Mouse (Mus musculus) CH12.LX (cell line): ENCODE measurements at regions not wholly inside any gene's neighbourhood (a gene's known extent, or its start where the extent isn't known, plus 50 kb on each side); places are given as distances from the start of the nearest gene placed in this dataset.

Experiments used
- DNase-seq: peaks from one replicate; pipeline ENCODE4 v3.0.0-alpha.2; 2013; ENCODE audit errors: extremely low read depth
- H3K27ac ChIP-seq: 2 replicates; pipeline ENCODE4 v1.5.1; 2012; ENCODE audit warnings: low read depth, mild to moderate bottlenecking, control low read depth, moderate library complexity; ENCODE audit not compliant: insufficient read depth
- H3K27me3 ChIP-seq: replicated peaks from 2 replicates; pipeline ENCODE3; 2012; ENCODE audit warnings: inconsistent platforms
- H3K36me3 ChIP-seq, 2 experiments: replicated peaks in 1 of 2; 2 replicates each; pipeline versions ENCODE3 to v1.6.1; 2012; ENCODE audit warnings: inconsistent platforms in 1 of 2, low read length in 1 of 2, mild to moderate bottlenecking in 1 of 2, mixed read lengths in 1 of 2, moderate library complexity in 1 of 2; ENCODE audit not compliant: control insufficient read depth in 1 of 2, insufficient read depth in 1 of 2
- H3K4me1 ChIP-seq, 2 experiments: 2 replicates each; pipeline ENCODE4 v1.6.1; 2012; ENCODE audit warnings: inconsistent platforms in 1 of 2, moderate library complexity in 1 of 2; ENCODE audit not compliant: insufficient read depth in 2 of 2, control insufficient read depth in 1 of 2
- H3K4me2 ChIP-seq: 2 replicates; pipeline ENCODE4 v1.6.1; 2012; ENCODE audit warnings: low read depth, mild to moderate bottlenecking, control low read depth; ENCODE audit not compliant: poor library complexity, insufficient read depth, severe bottlenecking
- H3K4me3 ChIP-seq, 3 experiments: fragments of 150-350 bp in 1 of 3; sonication (generic) in 1 of 3; replicated peaks in 1 of 3; 2 replicates each; pipeline versions ENCODE3 to v1.5.1; 2011 to 2012; ENCODE audit warnings: low read depth in 2 of 3, low read length in 2 of 3, mild to moderate bottlenecking in 2 of 3, moderate library complexity in 2 of 3, control low read depth in 1 of 3, improper control_type of control experiment in 1 of 3, inconsistent platforms in 1 of 3, mixed read lengths in 1 of 3; ENCODE audit not compliant: poor library complexity in 1 of 3
- H3K79me2 ChIP-seq: replicated peaks from 2 replicates; pipeline ENCODE4 v1.6.1; 2012; ENCODE audit warnings: mild to moderate bottlenecking, moderate library complexity; ENCODE audit not compliant: control insufficient read depth, poor library complexity, insufficient read depth, severe bottlenecking; ENCODE audit errors: extremely low read depth
- H3K9ac ChIP-seq: 2 replicates; pipeline ENCODE4 v1.6.1; 2012; ENCODE audit warnings: low read depth, mild to moderate bottlenecking, control low read depth, moderate library complexity; ENCODE audit not compliant: insufficient read depth
- H3K9me3 ChIP-seq: replicated peaks from 2 replicates; pipeline ENCODE3; 2012; ENCODE audit warnings: low read length, inconsistent platforms, mixed read lengths
- BHLHE40 ChIP-seq: IDR thresholded peaks from 2 replicates; pipeline ENCODE4 v1.6.1; 2011; ENCODE audit warnings: mild to moderate bottlenecking, low read depth, low read length, improper control_type of control experiment
- CTCF ChIP-seq, 2 experiments: IDR thresholded peaks in 1 of 2; conservative IDR thresholded peaks in 1 of 2; 2 replicates each; pipeline ENCODE4 v1.5.1; 2011 to 2012; ENCODE audit warnings: low read depth in 2 of 2, low read length in 2 of 2, improper control_type of control experiment in 1 of 2, inconsistent platforms in 1 of 2, mild to moderate bottlenecking in 1 of 2, moderate library complexity in 1 of 2
- EP300 ChIP-seq: IDR thresholded peaks from 2 replicates; pipeline ENCODE4 v1.6.1; 2011; ENCODE audit warnings: low read length, improper control_type of control experiment
- IRF4 ChIP-seq: IDR thresholded peaks from 2 replicates; pipeline ENCODE4 v1.6.1; 2014; ENCODE audit warnings: low read depth, mild to moderate bottlenecking, inconsistent platforms, low read length, improper control_type of control experiment
- JUN ChIP-seq: IDR thresholded peaks from 2 replicates; pipeline ENCODE4 v1.6.1; 2011; ENCODE audit warnings: low read depth, mild to moderate bottlenecking, low read length, improper control_type of control experiment, moderate library complexity; ENCODE audit not compliant: insufficient read depth
- JUND ChIP-seq: conservative IDR thresholded peaks from 2 replicates; pipeline ENCODE4 v1.6.1; 2011; ENCODE audit warnings: low read depth, low read length, improper control_type of control experiment
- MAZ ChIP-seq: IDR thresholded peaks from 2 replicates; pipeline ENCODE4 v1.6.1; 2012; ENCODE audit warnings: low read depth, mild to moderate bottlenecking, inconsistent platforms, low read length, improper control_type of control experiment, moderate library complexity
- MXI1 ChIP-seq: IDR thresholded peaks from 2 replicates; pipeline ENCODE4 v1.6.1; 2011; ENCODE audit warnings: mild to moderate bottlenecking, low read depth, low read length, improper control_type of control experiment
- MYC ChIP-seq: IDR thresholded peaks from 2 replicates; pipeline ENCODE4 v1.6.1; 2011; ENCODE audit warnings: low read depth, mild to moderate bottlenecking, improper control_type of control experiment, low read length
- NRF1 ChIP-seq: IDR thresholded peaks from 2 replicates; pipeline ENCODE4 v1.6.1; 2014; ENCODE audit warnings: low read depth, mild to moderate bottlenecking, inconsistent platforms, low read length, improper control_type of control experiment, moderate library complexity
- POLR2A ChIP-seq: IDR thresholded peaks from 2 replicates; pipeline ENCODE4 v1.6.1; 2011; ENCODE audit warnings: low read depth, mild to moderate bottlenecking, improper control_type of control experiment, low read length
- POLR2AphosphoS2 ChIP-seq: IDR thresholded peaks from 2 replicates; pipeline ENCODE4 v1.6.1; 2011; ENCODE audit warnings: low read depth, low read length, improper control_type of control experiment
- RCOR1 ChIP-seq: conservative IDR thresholded peaks from 2 replicates; pipeline ENCODE4 v1.6.1; 2012; ENCODE audit warnings: low read depth, mild to moderate bottlenecking, inconsistent platforms, low read length, improper control_type of control experiment
- TBP ChIP-seq: conservative IDR thresholded peaks from 2 replicates; pipeline ENCODE4 v1.6.1; 2011; ENCODE audit warnings: low read depth, low read length, improper control_type of control experiment
- TCF12 ChIP-seq: IDR thresholded peaks from 2 replicates; pipeline ENCODE4 v1.6.1; 2014; ENCODE audit warnings: low read depth, mild to moderate bottlenecking, inconsistent platforms, low read length, improper control_type of control experiment
- USF2 ChIP-seq: conservative IDR thresholded peaks from 2 replicates; pipeline ENCODE4 v1.6.1; 2011; ENCODE audit warnings: low read depth, low read length, improper control_type of control experiment
- ZC3H11A ChIP-seq: IDR thresholded peaks from 2 replicates; pipeline ENCODE4 v1.6.1; 2012; ENCODE audit warnings: low read depth, mild to moderate bottlenecking, inconsistent platforms, low read length, improper control_type of control experiment
- ZKSCAN1 ChIP-seq: IDR thresholded peaks from 2 replicates; pipeline ENCODE4 v1.6.1; 2012; ENCODE audit warnings: low read depth, inconsistent platforms, low read length, improper control_type of control experiment, borderline replicate concordance
- ZMIZ1 ChIP-seq: IDR thresholded peaks from 2 replicates; pipeline ENCODE4 v1.6.1; 2012; ENCODE audit warnings: low read depth, mild to moderate bottlenecking, inconsistent platforms, low read length, improper control_type of control experiment
- dilution Hi-C: fragments of 300-500 bp; cut with MboI; formaldehyde crosslinking; loops from 2 replicates; pipeline ENCODE4 v1.14.3; 2020; ENCODE audit warnings: low sequenced_read_pairs; ENCODE audit not compliant: extremely low pct_unique_long_range_greater_than_20kb, extremely low pct_ligation_motif_present
- in situ Hi-C: fragments of 300-500 bp; cut with MboI; formaldehyde crosslinking; loops from 3 replicates; pipeline ENCODE4 v1.14.3; 2019; ENCODE audit warnings: low sequenced_read_pairs, low pct_ligation_motif_present, low pct_unique_long_range_greater_than_20kb, mixed read lengths

DNA sequence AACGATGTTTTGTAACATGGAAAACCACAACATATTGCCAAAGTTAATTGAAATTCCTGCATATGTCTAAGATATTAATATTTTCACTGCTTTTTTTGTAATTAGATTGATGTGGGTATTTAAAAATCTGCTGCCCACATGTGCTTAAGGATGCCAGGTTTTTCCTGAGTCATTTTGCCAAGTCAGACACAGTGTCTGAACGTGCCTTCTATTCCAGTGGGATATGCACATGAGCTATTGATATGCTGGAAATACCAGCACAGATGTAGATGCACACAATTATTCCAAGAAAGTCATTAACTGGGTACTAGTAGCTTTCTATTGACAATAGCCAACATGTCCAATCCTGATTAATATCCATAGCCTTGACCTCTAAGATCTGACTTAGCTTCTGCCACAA, 315.7 kb downstream of the Chl1 start:
- Histone ChIP-seq H3K4me1 (no peaks in the 10 kb centered on the region), H3K79me2 (no peaks in the 10 kb centered on the region), H3K36me3 (no peaks in the 10 kb centered on the region), H3K9ac (no peak overlapping the region), H3K27ac (no peak overlapping the region), H3K27me3 (no peaks in the 10 kb centered on the region), H3K4me2 (no peak overlapping the region), H3K9me3 (peaks cover 50% of the 10 kb centered on the region), H3K4me3 (no peak overlapping the region)
- DNase-seq = no peak
- TF ChIP-seq MYC = no peak
- TF ChIP-seq POLR2A = no peak
- TF ChIP-seq MAZ = no peak
- TF ChIP-seq IRF4 = no peak
- no peak for TF ChIP-seq ZMIZ1
- no peak for TF ChIP-seq POLR2AphosphoS2
- no peak for TF ChIP-seq ZKSCAN1
- dilution Hi-C loops (no loop called here), in situ Hi-C loops (no loop called here)

DNA sequence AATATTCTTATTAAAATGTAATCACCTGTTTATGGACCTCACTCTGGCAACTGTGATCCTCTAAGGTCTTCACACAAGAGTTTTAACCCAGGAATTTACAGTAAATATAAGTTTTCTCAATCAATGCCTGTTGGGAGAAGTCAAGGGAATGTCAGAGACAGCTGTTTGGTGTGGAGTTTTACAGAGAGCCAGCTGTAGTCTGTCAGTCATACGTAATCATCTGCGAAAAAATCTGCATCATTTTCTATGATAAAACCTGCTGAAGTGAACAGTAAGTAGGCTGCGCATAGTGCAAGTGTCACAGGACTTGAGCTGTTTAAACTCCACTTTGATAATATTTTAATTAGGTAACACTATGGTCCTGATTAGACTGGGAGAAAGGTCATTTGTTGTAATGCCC, 317.2 kb downstream of the Chl1 start:
- DNase-seq = no peak
- Histone ChIP-seq H3K79me2 (no peaks in the 10 kb centered on the region), H3K27me3 (no peaks in the 10 kb centered on the region), H3K27ac (no peak overlapping the region), H3K4me3 (no peak overlapping the region), H3K9me3 (peaks cover 50% of the 10 kb centered on the region), H3K9ac (no peak overlapping the region), H3K36me3 (no peaks in the 10 kb centered on the region), H3K4me2 (no peak overlapping the region), H3K4me1 (no peaks in the 10 kb centered on the region)
- no peak for TF ChIP-seq BHLHE40
- TF ChIP-seq JUND = no peak
- TF ChIP-seq JUN = no peak
- no peak for TF ChIP-seq TBP
- no peak for TF ChIP-seq ZC3H11A
- TF ChIP-seq USF2 = no peak
- no peak for TF ChIP-seq TCF12
- TF ChIP-seq POLR2A = no peak
- TF ChIP-seq MXI1 = no peak
- no peak for TF ChIP-seq CTCF (conservative IDR thresholded peaks at IDR 0.05 in 1 of 2, IDR thresholded peaks at IDR 0.05 in 1 of 2; ENCODE audit: low read depth in 2 of 2, low read length in 2 of 2)
- no peak for TF ChIP-seq EP300
- no peak for TF ChIP-seq MAZ
- no peak for TF ChIP-seq ZKSCAN1
- TF ChIP-seq RCOR1 = no peak
- TF ChIP-seq NRF1 = no peak
- no peak for TF ChIP-seq ZMIZ1
- dilution Hi-C loops = no loop called here
- in situ Hi-C loops = no loop called here
